Mouse (Mus musculus): ENCODE results near the gene Ttc26. TPM values are rescaled to one million over a fixed set of nuclear protein-coding genes. Genes with fewer than 3 reads are reported as not detected.
A peak's percentile ranks its signal among the peaks of the same experiment; 100 is the strongest.

Gene Ttc26
- total and polyA plus RNA-seq, 3 experiments = 1.4 to 2.1 TPM; not detected in 1

DNA sequence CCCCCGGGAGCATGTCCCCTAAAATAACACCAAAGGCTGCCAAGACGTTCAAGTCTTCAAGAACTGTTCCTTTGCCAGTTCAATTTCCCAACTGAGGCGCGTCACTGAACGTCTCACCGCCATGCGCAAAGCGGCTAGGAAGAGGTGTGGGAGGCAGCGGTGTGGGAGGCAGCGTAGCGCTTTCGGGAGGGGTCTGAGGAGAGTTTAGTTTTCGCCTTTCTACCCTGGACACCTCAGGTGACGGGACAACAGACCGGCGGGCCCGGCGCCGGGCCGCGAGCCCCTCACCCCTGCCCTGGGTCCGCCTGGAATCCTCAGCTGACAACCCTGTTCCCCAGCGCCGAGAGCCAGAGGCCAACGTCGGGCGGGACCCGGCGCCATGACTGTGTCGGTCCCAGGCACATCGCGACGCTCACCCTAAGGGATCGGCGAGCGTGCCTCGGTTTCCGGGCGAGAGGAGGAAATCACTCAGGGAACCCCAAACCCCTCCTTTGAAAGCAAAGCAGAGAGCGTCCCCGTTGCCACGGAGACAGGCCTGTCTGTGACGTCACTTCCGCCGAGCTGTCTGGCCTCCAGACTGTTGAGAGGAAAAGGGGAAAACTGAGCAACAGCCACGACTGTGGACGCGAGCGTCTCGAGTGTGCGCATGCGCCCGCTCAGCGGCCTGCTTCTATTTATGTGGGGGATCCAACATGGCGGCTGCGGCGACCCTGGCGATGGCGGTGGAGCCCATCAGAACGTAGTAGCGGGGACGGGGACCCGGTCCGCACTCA, 52.2 kb downstream of the Ttc26 start, which contains the start of gene Ubn2:
Gene Ubn2, plus strand, starts transcription at position 690 of the 773 bp plus-strand sequence.
- H3K4me3 ChIP-seq (ENCODE audit: control insufficient read depth in 1 of 2, insufficient read depth in 1 of 2, low read depth in 2 of 2, low read length in 2 of 2) = peak within 1 kb of the TSS; percentile 76 to 83
- H3K9ac ChIP-seq (ENCODE audit: control insufficient read depth, low read depth, low read length, poor library complexity, severe bottlenecking) = peak within 1 kb of the TSS; percentile 93
- DNase-seq (ENCODE audit: low read depth, low spot score) = peak; percentile 99
- H3K27ac ChIP-seq (ENCODE audit: control insufficient read depth, low read depth, low read length) = peak within 1 kb of the TSS; percentile 93
- H3K9me3 ChIP-seq (replicated peaks; ENCODE audit: insufficient read depth, low read length) = no peaks in the 10 kb centered on the region
- H3K4me1 ChIP-seq (ENCODE audit: control insufficient read depth in 1 of 2, insufficient read depth in 2 of 2, low read length in 2 of 2) = peaks cover 5 to 11% of the 10 kb centered on the region in 2 experiments
- peaks cover 0 to 26% of the 10 kb centered on the region in 2 experiments; a peak in 2 of 4 replicates for H3K36me3 ChIP-seq (ENCODE audit: control insufficient read depth in 1 of 2, insufficient read depth in 2 of 2, low read length in 2 of 2)
- peaks cover 37% of the 10 kb centered on the region for H3K79me2 ChIP-seq (ENCODE audit: control insufficient read depth, insufficient read depth, low read length, poor library complexity)
- H3K27me3 ChIP-seq (ENCODE audit: control insufficient read depth in 1 of 2, insufficient read depth in 2 of 2, low read length in 2 of 2) = no peaks in the 10 kb centered on the region
- peak; percentile 95 for TF ChIP-seq MXI1 (IDR thresholded peaks at IDR 0.05; ENCODE audit: low read depth, low read length)
- peak; percentile 84; the same call in 1 of the 2 replicates for TF ChIP-seq ZMIZ1 (IDR thresholded peaks at IDR 0.05; ENCODE audit: low read depth, low read length)
- peak; percentile 93 for TF ChIP-seq NRF1 (IDR thresholded peaks at IDR 0.05; ENCODE audit: insufficient read depth, low read depth, low read length, poor library complexity, severe bottlenecking)
- no peak; the same call in 1 of the 2 replicates for TF ChIP-seq MAZ (IDR thresholded peaks at IDR 0.05; ENCODE audit: low read depth, low read length)
- no peak for TF ChIP-seq USF2 (IDR thresholded peaks at IDR 0.05; ENCODE audit: borderline replicate concordance in 1 of 2, insufficient read depth in 1 of 2, low read depth in 1 of 2, low read length in 2 of 2)
- no peak for TF ChIP-seq MEF2A (IDR thresholded peaks at IDR 0.05; ENCODE audit: extremely low read depth, insufficient replicate concordance, low read depth, low read length, poor library complexity, severe bottlenecking)
- TF ChIP-seq TBP (IDR thresholded peaks at IDR 0.05; ENCODE audit: low read depth, low read length) = peak; percentile 91
- TF ChIP-seq MYC (IDR thresholded peaks at IDR 0.05; ENCODE audit: low read depth, low read length) = 0 out of 2 replicates have a peak, but pooled peaks have one; percentile 50
- TF ChIP-seq POLR2AphosphoS5 (IDR thresholded peaks at IDR 0.05; ENCODE audit: borderline replicate concordance, low read depth, low read length) = 0 out of 2 replicates have a peak, but pooled peaks have one; percentile 35
- TF ChIP-seq ETS1 (IDR thresholded peaks at IDR 0.05; ENCODE audit: low read depth, low read length) = peak; percentile 88
- no peak for TF ChIP-seq E2F4 (IDR thresholded peaks at IDR 0.05; ENCODE audit: borderline replicate concordance, low read depth, low read length)
- TF ChIP-seq CTCF (IDR thresholded peaks at IDR 0.05 in 2 of 3, conservative IDR thresholded peaks at IDR 0.05 in 1 of 3; ENCODE audit: control insufficient read depth in 1 of 3, insufficient read depth in 1 of 3, low read depth in 2 of 3, low read length in 3 of 3, poor library complexity in 1 of 3, severe bottlenecking in 1 of 3) = no peak
- TF ChIP-seq CHD2 (IDR thresholded peaks at IDR 0.05; ENCODE audit: low read length) = no peak
- TF ChIP-seq JUND (IDR thresholded peaks at IDR 0.05; ENCODE audit: low read depth, low read length) = no peak
- peak; percentile 14; the same call in 1 of the 2 replicates for TF ChIP-seq BHLHE40 (IDR thresholded peaks at IDR 0.05; ENCODE audit: borderline replicate concordance, low read depth, low read length)
- TF ChIP-seq POLR2A (IDR thresholded peaks at IDR 0.05; ENCODE audit: control insufficient read depth in 1 of 2, insufficient read depth in 1 of 2, low read depth in 1 of 2, low read length in 2 of 2, poor library complexity in 1 of 2) = peak; percentile 85 to 95
- TF ChIP-seq UBTF (IDR thresholded peaks at IDR 0.05; ENCODE audit: borderline replicate concordance, insufficient read depth, low read depth, low read length) = peak; percentile 24; the same call in 1 of the 2 replicates
- TF ChIP-seq RCOR1 (IDR thresholded peaks at IDR 0.05; ENCODE audit: low read depth, low read length) = no peak
- TF ChIP-seq ZC3H11A (IDR thresholded peaks at IDR 0.05; ENCODE audit: low read depth, low read length) = no peak
- TF ChIP-seq TCF12 (IDR thresholded peaks at IDR 0.05; ENCODE audit: low read depth, low read length) = peak; percentile 53; the same call in 1 of the 2 replicates
- no peak; the same call in 1 of the 2 replicates for TF ChIP-seq KAT2A (conservative IDR thresholded peaks at IDR 0.05; ENCODE audit: low read depth, low read length)
- TF ChIP-seq MAFK (IDR thresholded peaks at IDR 0.05; ENCODE audit: borderline replicate concordance, low read depth, low read length) = no peak
- no peak; the same call in 1 of the 2 replicates for TF ChIP-seq CHD1 (IDR thresholded peaks at IDR 0.05; ENCODE audit: low read depth, low read length)
- peak; percentile 89 for TF ChIP-seq HCFC1 (IDR thresholded peaks at IDR 0.05; ENCODE audit: low read depth, low read length)
- peak; percentile 87 for TF ChIP-seq POLR2AphosphoS2 (IDR thresholded peaks at IDR 0.05; ENCODE audit: low read length)
- no peak for TF ChIP-seq RAD21 (IDR thresholded peaks at IDR 0.05; ENCODE audit: low read depth, low read length)
- TF ChIP-seq EP300 (IDR thresholded peaks at IDR 0.05; ENCODE audit: low read depth in 1 of 2, low read length in 2 of 2) = 0 out of 4 replicates have a peak, but pooled peaks of 1 of the 2 experiments have one; percentile 18
- TF ChIP-seq SMC3 (IDR thresholded peaks at IDR 0.05; ENCODE audit: low read depth, low read length) = no peak
- no peak for TF ChIP-seq GATA1 (IDR thresholded peaks at IDR 0.05; ENCODE audit: low read depth, low read length)
- peak; percentile 66 for TF ChIP-seq MAX (IDR thresholded peaks at IDR 0.05; ENCODE audit: low read length)
- peak; percentile 18; the same call in 1 of the 2 replicates for TF ChIP-seq USF1 (IDR thresholded peaks at IDR 0.05; ENCODE audit: low read depth, low read length)
- TF ChIP-seq ZKSCAN1 (IDR thresholded peaks at IDR 0.05; ENCODE audit: low read depth, low read length) = no peak
- TF ChIP-seq NELFE (IDR thresholded peaks at IDR 0.05; ENCODE audit: low read depth, low read length) = peak; percentile 81
- TF ChIP-seq TAL1 (IDR thresholded peaks at IDR 0.05; ENCODE audit: low read length) = no peak
- TF ChIP-seq SIN3A (IDR thresholded peaks at IDR 0.05; ENCODE audit: low read length) = peak; percentile 100
